Mouse (Mus musculus): ENCODE data around the gene Ikzf3. TPM values are rescaled to one million over a fixed set of nuclear protein-coding genes. Genes with fewer than 3 reads are reported as not detected.

Gene Ikzf3
- polyA plus RNA-seq, 1 experiment from 2014 or later, result not detected

DNA sequence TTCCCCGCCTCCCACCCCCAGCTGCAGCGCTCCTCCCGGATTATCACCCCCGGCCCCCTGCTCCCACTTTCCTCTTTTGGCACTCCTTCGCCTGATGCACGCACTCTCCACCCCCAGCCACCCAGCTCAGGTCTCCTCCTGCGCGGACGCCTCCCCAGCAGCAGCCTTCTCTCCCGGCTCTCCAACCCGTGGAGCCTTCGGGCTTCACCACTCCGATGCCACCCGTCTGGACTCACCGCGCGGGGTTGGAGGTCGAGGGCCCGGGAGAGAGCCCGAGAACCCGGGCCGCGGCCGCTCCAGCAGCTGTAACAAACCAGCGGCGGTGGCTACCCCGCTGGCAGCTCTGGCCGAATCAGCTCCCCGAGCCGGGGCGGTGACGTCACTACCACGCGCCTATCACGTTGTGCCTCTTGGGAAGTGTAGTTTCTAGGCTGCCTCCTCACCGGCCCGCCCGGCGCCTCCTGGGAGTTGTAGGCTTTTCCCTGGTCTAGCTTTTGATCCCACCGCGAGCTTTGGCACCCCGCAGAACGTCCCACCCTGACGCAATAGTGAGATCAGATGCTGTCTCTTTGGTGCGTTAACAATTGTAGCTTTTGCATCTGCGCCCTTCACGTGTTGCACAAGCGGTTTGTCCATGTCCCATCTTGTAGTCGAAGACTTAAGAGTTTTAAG lies 41.2 kb upstream of the Ikzf3 start, which contains the start of gene Ormdl3:
TSS of gene Ormdl3 (minus strand) at position 477 of the 672 bp plus-strand sequence.
- peak; percentile 88 for ATAC-seq (ENCODE audit: insufficient number of reproducible peaks, insufficient read depth, low FRiP score, low read depth)
- Histone ChIP-seq H3K9ac (ENCODE audit: low read length) (peak within 1 kb of the TSS; percentile 86), H3K36me3 (ENCODE audit: control insufficient read depth, insufficient read depth, low read length) (peaks cover 18% of the 10 kb centered on the region), H3K4me1 (ENCODE audit: control insufficient read depth in 2 of 2, insufficient read depth in 2 of 2, low read length in 2 of 2) (peaks cover 38 to 63% of the 10 kb centered on the region in 2 experiments), H3K27ac (replicated peaks in 1 of 2; ENCODE audit: control insufficient read depth in 1 of 2, insufficient read depth in 1 of 2, low read depth in 2 of 2, low read length in 2 of 2) (peak within 1 kb of the TSS; percentile 95 to 97), H3K4me2 (ENCODE audit: low read length) (peak within 1 kb of the TSS; percentile 71), H3K4me3 (ENCODE audit: control insufficient read depth in 1 of 2, insufficient read depth in 1 of 2, low read depth in 1 of 2, low read length in 2 of 2) (peak within 1 kb of the TSS; percentile 70 to 80), H3K9me3 (ENCODE audit: control insufficient read depth, low read length) (no peaks in the 10 kb centered on the region), H3K27me3 (ENCODE audit: control insufficient read depth, insufficient read depth, low read length) (no peaks in the 10 kb centered on the region)
- under 1% methylated on average over 49 of the region's 49 CpGs for WGBS

DNA sequence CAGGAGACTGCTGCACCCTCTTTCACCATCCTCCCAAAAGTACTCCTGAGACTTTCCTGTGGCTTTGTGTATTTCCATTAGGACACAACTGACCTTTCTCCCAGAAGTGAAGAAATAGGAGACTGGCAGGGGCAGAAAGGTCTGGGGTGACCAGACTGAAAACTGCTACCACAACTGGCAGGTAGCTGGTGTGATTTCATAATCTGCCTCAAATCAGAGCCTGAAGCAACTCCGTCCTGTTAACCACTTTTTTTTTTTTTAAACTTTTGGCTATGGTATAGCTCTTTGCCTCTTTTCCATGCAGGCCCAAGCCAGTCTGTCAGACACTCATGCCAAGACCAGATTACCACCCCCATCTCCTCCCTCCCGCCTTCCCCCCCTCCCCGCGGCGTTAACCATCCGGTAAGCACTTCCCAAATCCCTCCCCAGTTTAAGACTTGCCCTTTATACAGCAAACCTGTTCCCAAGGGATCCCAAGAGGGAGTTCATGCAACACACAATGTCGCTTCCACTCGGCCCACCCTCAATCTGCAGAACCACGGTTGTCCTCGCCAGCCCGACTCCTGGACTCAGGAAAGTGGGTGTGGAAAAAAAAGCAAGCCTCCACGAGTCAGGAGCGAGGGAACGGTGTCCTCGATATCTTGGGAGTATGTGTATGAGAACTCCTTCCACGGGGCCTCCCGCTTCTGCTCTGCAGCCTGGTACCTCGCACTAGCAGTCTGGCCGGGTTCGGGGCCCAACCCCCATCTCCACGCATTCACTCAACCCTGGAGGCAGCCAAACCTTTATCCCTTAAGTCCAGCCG lies 40.5 kb upstream of the Ikzf3 start:
- Histone ChIP-seq H3K9me3 (ENCODE audit: control insufficient read depth, low read length) (no peaks in the 10 kb centered on the region), H3K4me3 (ENCODE audit: control insufficient read depth in 1 of 2, insufficient read depth in 1 of 2, low read depth in 1 of 2, low read length in 2 of 2) (peak overlapping the region; percentile 70 to 80), H3K36me3 (ENCODE audit: control insufficient read depth, insufficient read depth, low read length) (peaks cover 25% of the 10 kb centered on the region), H3K27ac (replicated peaks in 1 of 2; ENCODE audit: control insufficient read depth in 1 of 2, insufficient read depth in 1 of 2, low read depth in 2 of 2, low read length in 2 of 2) (peak overlapping the region; percentile 82 to 97), H3K27me3 (ENCODE audit: control insufficient read depth, insufficient read depth, low read length) (no peaks in the 10 kb centered on the region), H3K4me1 (ENCODE audit: control insufficient read depth in 2 of 2, insufficient read depth in 2 of 2, low read length in 2 of 2) (peaks cover 39 to 63% of the 10 kb centered on the region in 2 experiments), H3K4me2 (ENCODE audit: low read length) (peak overlapping the region; percentile 71), H3K9ac (ENCODE audit: low read length) (peak overlapping the region; percentile 86)
- 1% methylated on average over 22 of the region's 22 CpGs for WGBS
- no peak; the same call in 1 of the 2 replicates for ATAC-seq (ENCODE audit: insufficient number of reproducible peaks, insufficient read depth, low FRiP score, low read depth)

- Histone ChIP-seq H3K9ac (ENCODE audit: low read length) (no peak overlapping the region; the same call in 1 of the 2 replicates), H3K4me1 (ENCODE audit: control insufficient read depth in 2 of 2, insufficient read depth in 2 of 2, low read length in 2 of 2) (peaks cover 51 to 76% of the 10 kb centered on the region in 2 experiments), H3K4me2 (ENCODE audit: low read length) (peak overlapping the region; percentile 71), H3K27ac (replicated peaks in 1 of 2; ENCODE audit: control insufficient read depth in 1 of 2, insufficient read depth in 1 of 2, low read depth in 2 of 2, low read length in 2 of 2) (no peak overlapping the region), H3K36me3 (ENCODE audit: control insufficient read depth, insufficient read depth, low read length) (peaks cover 29% of the 10 kb centered on the region), H3K9me3 (ENCODE audit: control insufficient read depth, low read length) (no peaks in the 10 kb centered on the region), H3K27me3 (ENCODE audit: control insufficient read depth, insufficient read depth, low read length) (no peaks in the 10 kb centered on the region), H3K4me3 (ENCODE audit: control insufficient read depth in 1 of 2, insufficient read depth in 1 of 2, low read depth in 1 of 2, low read length in 2 of 2) (no peak overlapping the region)
- WGBS, result 91% methylated on average over 6 of the region's 6 CpGs
- no peak for ATAC-seq (ENCODE audit: insufficient number of reproducible peaks, insufficient read depth, low FRiP score, low read depth)
Measured at GRCm38 (mm10) chr11:98584629-98585177, 38.9 kb upstream of the Ikzf3 start.

GRCm38 (mm10) chr11:98584146-98584545 lies 38.3 kb upstream of the Ikzf3 start:
- Histone ChIP-seq H3K4me3 (ENCODE audit: control insufficient read depth in 1 of 2, insufficient read depth in 1 of 2, low read depth in 1 of 2, low read length in 2 of 2) (no peak overlapping the region), H3K9ac (ENCODE audit: low read length) (no peak overlapping the region), H3K27me3 (ENCODE audit: control insufficient read depth, insufficient read depth, low read length) (no peaks in the 10 kb centered on the region), H3K9me3 (ENCODE audit: control insufficient read depth, low read length) (no peaks in the 10 kb centered on the region), H3K4me1 (ENCODE audit: control insufficient read depth in 2 of 2, insufficient read depth in 2 of 2, low read length in 2 of 2) (peaks cover 46 to 71% of the 10 kb centered on the region in 2 experiments), H3K4me2 (ENCODE audit: low read length) (no peak overlapping the region; the same call in 1 of the 2 replicates), H3K27ac (replicated peaks in 1 of 2; ENCODE audit: control insufficient read depth in 1 of 2, insufficient read depth in 1 of 2, low read depth in 2 of 2, low read length in 2 of 2) (no peak overlapping the region), H3K36me3 (ENCODE audit: control insufficient read depth, insufficient read depth, low read length) (peaks cover 29% of the 10 kb centered on the region)
- no peak for ATAC-seq (ENCODE audit: insufficient number of reproducible peaks, insufficient read depth, low FRiP score, low read depth)
- WGBS, result 17% methylated on average over 1 of the region's 1 CpGs

DNA sequence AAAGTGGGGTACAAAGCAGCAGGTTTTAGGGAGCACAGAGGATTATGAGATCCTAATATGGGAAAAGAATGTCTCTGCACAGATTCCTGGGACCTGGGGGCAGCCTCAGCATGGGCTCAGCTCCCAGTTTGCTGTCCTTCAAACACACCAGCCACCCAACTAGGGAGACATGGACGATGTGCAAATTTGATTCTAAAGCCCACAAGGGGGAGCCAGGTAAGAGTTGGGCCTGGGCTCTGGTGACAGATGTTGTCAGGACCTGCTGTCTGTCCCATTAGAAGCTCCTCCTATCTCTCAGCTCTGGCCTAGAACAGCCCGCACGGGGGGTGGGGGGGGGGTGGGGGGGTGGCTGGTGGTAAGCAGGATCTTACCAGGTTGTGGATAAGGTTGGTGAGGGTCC lies 37.7 kb upstream of the Ikzf3 start:
- WGBS, result 22% methylated on average over 3 of the region's 3 CpGs
- H3K9me3 ChIP-seq (ENCODE audit: control insufficient read depth, low read length), result no peaks in the 10 kb centered on the region
- peaks cover 29% of the 10 kb centered on the region for H3K36me3 ChIP-seq (ENCODE audit: control insufficient read depth, insufficient read depth, low read length)
- no peaks in the 10 kb centered on the region for H3K27me3 ChIP-seq (ENCODE audit: control insufficient read depth, insufficient read depth, low read length)
- H3K4me1 ChIP-seq (ENCODE audit: control insufficient read depth in 2 of 2, insufficient read depth in 2 of 2, low read length in 2 of 2), result peaks cover 43 to 66% of the 10 kb centered on the region in 2 experiments
- H3K4me3 ChIP-seq (ENCODE audit: control insufficient read depth in 1 of 2, insufficient read depth in 1 of 2, low read depth in 1 of 2, low read length in 2 of 2), result no peak overlapping the region
- ATAC-seq (ENCODE audit: insufficient number of reproducible peaks, insufficient read depth, low FRiP score, low read depth), result no peak
- H3K4me2 ChIP-seq (ENCODE audit: low read length), result no peak overlapping the region
- no peak overlapping the region for H3K27ac ChIP-seq (replicated peaks in 1 of 2; ENCODE audit: control insufficient read depth in 1 of 2, insufficient read depth in 1 of 2, low read depth in 2 of 2, low read length in 2 of 2)
- no peak overlapping the region for H3K9ac ChIP-seq (ENCODE audit: low read length)

DNA sequence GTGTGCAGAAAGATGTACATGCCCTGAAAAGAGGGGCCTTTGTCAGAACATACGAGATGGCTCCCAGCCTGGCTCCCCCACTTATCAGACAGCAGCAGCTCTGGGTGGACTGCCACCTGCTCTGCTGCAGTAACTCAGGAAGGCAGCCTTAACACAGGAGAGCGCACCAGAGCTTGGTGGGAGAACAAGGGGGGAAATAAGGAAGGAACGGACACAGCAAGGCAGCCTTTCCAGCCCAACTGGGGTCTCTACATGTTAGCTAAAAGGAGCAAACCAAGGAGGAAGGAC lies 37.4 kb upstream of the Ikzf3 start:
- H3K27ac ChIP-seq (replicated peaks in 1 of 2; ENCODE audit: control insufficient read depth in 1 of 2, insufficient read depth in 1 of 2, low read depth in 2 of 2, low read length in 2 of 2), result no peak overlapping the region
- H3K9me3 ChIP-seq (ENCODE audit: control insufficient read depth, low read length), result no peaks in the 10 kb centered on the region
- no peak overlapping the region for H3K4me3 ChIP-seq (ENCODE audit: control insufficient read depth in 1 of 2, insufficient read depth in 1 of 2, low read depth in 1 of 2, low read length in 2 of 2)
- WGBS, result 80% methylated on average over 3 of the region's 3 CpGs
- no peak for ATAC-seq (ENCODE audit: insufficient number of reproducible peaks, insufficient read depth, low FRiP score, low read depth)
- H3K27me3 ChIP-seq (ENCODE audit: control insufficient read depth, insufficient read depth, low read length), result no peaks in the 10 kb centered on the region
- H3K4me1 ChIP-seq (ENCODE audit: control insufficient read depth in 2 of 2, insufficient read depth in 2 of 2, low read length in 2 of 2), result peaks cover 40 to 64% of the 10 kb centered on the region in 2 experiments
- no peak overlapping the region for H3K4me2 ChIP-seq (ENCODE audit: low read length)
- H3K9ac ChIP-seq (ENCODE audit: low read length), result no peak overlapping the region
- H3K36me3 ChIP-seq (ENCODE audit: control insufficient read depth, insufficient read depth, low read length), result peaks cover 29% of the 10 kb centered on the region

- ATAC-seq (ENCODE audit: insufficient number of reproducible peaks, insufficient read depth, low FRiP score, low read depth), result no peak
- Histone ChIP-seq H3K4me3 (ENCODE audit: control insufficient read depth in 1 of 2, insufficient read depth in 1 of 2, low read depth in 1 of 2, low read length in 2 of 2) (no peak overlapping the region), H3K4me1 (ENCODE audit: control insufficient read depth in 2 of 2, insufficient read depth in 2 of 2, low read length in 2 of 2) (peaks cover 38 to 62% of the 10 kb centered on the region in 2 experiments)
Measured at GRCm38 (mm10) chr11:98582551-98583264, 36.9 kb upstream of the Ikzf3 start.

More at GRCm38 (mm10) chr11:98582551-98583264, 36.9 kb upstream of the Ikzf3 start:
- Histone ChIP-seq H3K9ac (ENCODE audit: low read length) (no peak overlapping the region), H3K9me3 (ENCODE audit: control insufficient read depth, low read length) (no peaks in the 10 kb centered on the region), H3K27me3 (ENCODE audit: control insufficient read depth, insufficient read depth, low read length) (no peaks in the 10 kb centered on the region), H3K36me3 (ENCODE audit: control insufficient read depth, insufficient read depth, low read length) (peaks cover 29% of the 10 kb centered on the region), H3K4me2 (ENCODE audit: low read length) (no peak overlapping the region), H3K27ac (replicated peaks in 1 of 2; ENCODE audit: control insufficient read depth in 1 of 2, insufficient read depth in 1 of 2, low read depth in 2 of 2, low read length in 2 of 2) (no peak overlapping the region)
- WGBS, result 77% methylated on average over 12 of the region's 12 CpGs
